Mouse (Mus musculus): ENCODE data around the gene Ppp1r3e. TPM values are rescaled to one million over a fixed set of nuclear protein-coding genes. Genes with fewer than 3 reads are reported as not detected.

Ppp1r3e gene
- polyA plus RNA-seq, 1 experiment from 2014 or later, result 7.2 TPM

DNA sequence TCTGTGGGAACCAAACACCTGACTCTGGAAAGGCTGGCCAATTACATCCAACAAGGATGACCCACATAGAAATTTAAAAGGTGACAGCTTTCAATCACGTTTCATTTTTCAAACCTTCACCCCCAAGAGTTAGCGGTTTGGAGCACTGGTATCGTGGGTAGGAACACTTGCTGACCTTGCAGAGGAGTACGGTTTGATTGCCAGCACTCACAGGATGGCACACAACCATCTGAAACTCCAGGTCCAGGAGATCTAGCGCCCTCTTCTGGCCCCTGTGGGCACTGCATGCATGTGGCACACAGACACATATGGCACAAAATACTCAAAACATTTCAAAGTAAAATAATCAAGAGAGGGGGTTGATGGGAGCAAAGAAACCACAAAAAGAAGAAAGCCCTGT is 10.4 kb downstream of the Ppp1r3e start:
- Histone ChIP-seq H3K27ac (ENCODE audit: low read depth, low read length) (no peak overlapping the region), H3K27me3 (ENCODE audit: control insufficient read depth, insufficient read depth, low read length) (no peaks in the 10 kb centered on the region), H3K36me3 (ENCODE audit: control insufficient read depth, insufficient read depth, low read length) (no peaks in the 10 kb centered on the region), H3K9ac (replicated peaks; ENCODE audit: low read depth, low read length) (no peak overlapping the region), H3K4me1 (ENCODE audit: control insufficient read depth, insufficient read depth, low read length) (peaks cover 3% of the 10 kb centered on the region; the same call in 1 of the 2 replicates), H3K9me3 (ENCODE audit: control insufficient read depth, low read length) (no peaks in the 10 kb centered on the region), H3K4me2 (ENCODE audit: low read depth, low read length) (no peak overlapping the region), H3K4me3 (ENCODE audit: low read depth, low read length) (no peak overlapping the region)
- 66% methylated on average over 5 of the region's 5 CpGs for WGBS
- no peak for ATAC-seq (ENCODE audit: low read depth)

DNA sequence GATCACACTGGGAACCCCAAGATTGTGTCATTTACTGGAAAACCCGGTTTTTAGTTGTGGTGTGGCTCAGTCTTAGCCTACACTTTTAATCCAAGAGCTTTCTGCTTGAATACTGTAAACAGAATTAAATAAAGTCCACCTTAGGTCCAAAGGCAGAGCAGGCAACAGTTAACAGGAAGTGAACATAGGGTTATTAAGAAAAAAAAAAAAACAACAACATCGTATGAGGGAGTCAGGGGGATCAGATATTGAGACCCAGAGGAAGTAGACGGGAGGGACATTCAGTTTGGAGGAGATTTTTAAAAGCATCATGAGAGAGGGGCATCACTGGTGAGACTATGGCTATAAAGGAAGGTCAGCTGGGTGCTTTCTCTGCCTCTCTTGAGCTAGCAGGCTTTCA is 11.1 kb downstream of the Ppp1r3e start:
- ATAC-seq (ENCODE audit: low read depth), result no peak
- H3K36me3 ChIP-seq (ENCODE audit: control insufficient read depth, insufficient read depth, low read length), result no peaks in the 10 kb centered on the region
- H3K27me3 ChIP-seq (ENCODE audit: control insufficient read depth, insufficient read depth, low read length), result no peaks in the 10 kb centered on the region
- H3K27ac ChIP-seq (ENCODE audit: low read depth, low read length), result no peak overlapping the region
- H3K4me1 ChIP-seq (ENCODE audit: control insufficient read depth, insufficient read depth, low read length), result peaks cover 3% of the 10 kb centered on the region; the same call in 1 of the 2 replicates
- H3K9me3 ChIP-seq (ENCODE audit: control insufficient read depth, low read length), result no peaks in the 10 kb centered on the region
- H3K4me3 ChIP-seq (ENCODE audit: low read depth, low read length), result no peak overlapping the region
- no peak overlapping the region for H3K9ac ChIP-seq (replicated peaks; ENCODE audit: low read depth, low read length)
- WGBS, result 72% methylated on average over 3 of the region's 3 CpGs
- H3K4me2 ChIP-seq (ENCODE audit: low read depth, low read length), result no peak overlapping the region

DNA sequence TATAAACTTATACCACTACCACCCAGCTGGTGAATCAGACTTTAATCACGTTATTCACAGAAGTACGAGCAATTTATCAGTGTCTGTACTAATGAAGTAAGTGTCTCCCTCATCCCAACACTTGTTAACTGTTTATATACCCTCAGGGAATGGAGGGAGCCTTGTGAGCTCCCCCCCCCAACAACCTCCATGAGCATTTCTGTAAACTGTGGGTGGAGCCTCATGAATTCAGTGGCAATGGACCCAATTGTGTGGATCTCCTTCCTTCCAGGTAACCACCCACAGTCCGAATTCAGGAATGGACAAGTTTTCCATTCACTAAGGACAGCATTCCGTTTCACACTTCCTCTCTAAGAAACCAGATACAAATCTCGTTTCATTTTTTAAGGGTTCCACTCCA is 11.7 kb downstream of the Ppp1r3e start:
- Histone ChIP-seq H3K27me3 (ENCODE audit: control insufficient read depth, insufficient read depth, low read length) (no peaks in the 10 kb centered on the region), H3K4me3 (ENCODE audit: low read depth, low read length) (no peak overlapping the region), H3K4me1 (ENCODE audit: control insufficient read depth, insufficient read depth, low read length) (peaks cover 3% of the 10 kb centered on the region; the same call in 1 of the 2 replicates), H3K4me2 (ENCODE audit: low read depth, low read length) (no peak overlapping the region), H3K36me3 (ENCODE audit: control insufficient read depth, insufficient read depth, low read length) (no peaks in the 10 kb centered on the region), H3K9ac (replicated peaks; ENCODE audit: low read depth, low read length) (no peak overlapping the region), H3K27ac (ENCODE audit: low read depth, low read length) (no peak overlapping the region), H3K9me3 (ENCODE audit: control insufficient read depth, low read length) (no peaks in the 10 kb centered on the region)
- 87% methylated on average over 5 of the region's 5 CpGs for WGBS
- no peak for ATAC-seq (ENCODE audit: low read depth)

DNA sequence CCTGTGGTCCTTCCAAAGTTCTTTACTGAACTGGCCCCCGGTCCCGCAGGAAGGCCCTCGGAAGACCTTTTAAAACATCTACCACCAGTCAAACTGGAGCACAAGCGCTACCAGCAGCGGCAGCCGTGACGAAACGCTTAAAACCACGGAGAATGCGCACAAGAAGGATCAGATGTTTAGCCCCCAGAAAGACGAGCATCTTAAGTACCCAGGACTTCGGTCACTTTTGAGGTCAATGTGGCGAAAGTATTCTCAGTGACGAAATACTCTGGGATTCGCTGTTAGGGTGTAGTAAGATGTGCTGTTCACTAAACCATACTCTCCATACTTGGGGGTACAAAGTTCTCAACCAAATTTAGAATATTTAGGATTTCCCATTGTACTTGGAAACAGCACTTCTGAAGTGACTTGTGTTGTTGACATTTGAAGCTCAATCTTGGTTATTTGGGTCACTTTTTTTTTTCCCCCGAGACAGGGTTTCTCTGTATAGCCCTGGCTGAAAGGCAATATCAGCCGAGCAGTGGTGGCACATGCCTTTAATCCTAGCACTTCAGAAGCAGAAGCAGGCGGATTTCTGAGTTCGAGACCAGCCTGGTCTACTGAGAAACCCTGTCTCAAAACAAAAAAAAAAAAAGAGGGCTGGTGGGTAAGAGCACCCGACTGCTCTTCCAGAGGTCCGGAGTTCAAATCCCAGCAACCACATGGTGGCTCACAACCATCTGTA is 12.9 kb downstream of the Ppp1r3e start:
- ATAC-seq (ENCODE audit: low read depth), result no peak; the same call in 1 of the 2 replicates
- peak overlapping the region; percentile 44; the same call in 1 of the 2 replicates for H3K27ac ChIP-seq (ENCODE audit: low read depth, low read length)

DNA sequence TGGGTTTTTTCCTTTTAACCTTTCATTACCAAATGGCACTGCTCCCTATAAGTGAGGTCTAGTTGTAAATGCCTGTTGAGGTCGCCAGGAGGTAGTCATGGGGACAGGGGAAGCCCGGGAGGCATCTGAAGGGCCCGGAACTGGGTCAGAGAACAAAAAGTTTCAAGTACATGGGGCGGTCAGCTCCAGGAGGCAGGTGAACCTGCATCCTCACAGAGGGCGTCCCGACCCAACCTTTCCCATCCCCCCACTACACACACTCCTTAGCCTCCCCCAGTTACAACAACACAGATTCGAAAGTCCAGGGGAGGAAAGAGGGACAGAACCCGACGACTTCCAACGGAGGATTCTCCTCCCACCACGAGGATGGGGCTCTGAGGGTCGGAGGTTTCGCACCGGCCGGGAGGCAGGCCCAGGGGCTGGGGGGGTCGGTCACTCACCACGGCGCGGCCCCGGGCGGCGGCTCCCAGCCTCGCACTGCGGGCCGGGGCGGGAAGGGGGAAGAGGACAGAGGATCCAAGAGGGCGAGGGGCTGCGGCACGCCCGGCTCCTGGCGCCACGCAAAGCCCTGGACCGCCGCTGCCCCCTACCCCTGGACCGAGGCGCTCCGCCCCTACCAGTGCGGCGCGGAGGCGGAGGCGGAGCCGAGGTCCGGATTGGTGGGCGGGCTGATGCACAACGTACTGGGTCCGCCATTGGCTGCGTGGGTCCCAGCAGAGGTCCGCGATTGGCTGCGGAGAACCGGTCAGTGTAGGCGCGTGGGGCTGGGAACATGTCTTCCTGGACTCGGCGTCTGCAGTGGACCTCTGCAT is 13.6 kb downstream of the Ppp1r3e start:
- H3K4me3 ChIP-seq (ENCODE audit: low read depth, low read length), result peak overlapping the region; percentile 99
- H3K9me3 ChIP-seq (ENCODE audit: control insufficient read depth, low read length), result no peaks in the 10 kb centered on the region
- H3K9ac ChIP-seq (replicated peaks; ENCODE audit: low read depth, low read length), result peak overlapping the region; percentile 88
- H3K27me3 ChIP-seq (ENCODE audit: control insufficient read depth, insufficient read depth, low read length), result no peaks in the 10 kb centered on the region
- peak; percentile 100 for ATAC-seq (ENCODE audit: low read depth)
- under 1% methylated on average over 48 of the region's 56 CpGs for WGBS
- H3K27ac ChIP-seq (ENCODE audit: low read depth, low read length), result peak overlapping the region; percentile 81
- peaks cover 3% of the 10 kb centered on the region; the same call in 1 of the 2 replicates for H3K4me1 ChIP-seq (ENCODE audit: control insufficient read depth, insufficient read depth, low read length)
- H3K36me3 ChIP-seq (ENCODE audit: control insufficient read depth, insufficient read depth, low read length), result no peaks in the 10 kb centered on the region
- peak overlapping the region; percentile 70 for H3K4me2 ChIP-seq (ENCODE audit: low read depth, low read length)

More for the DNA sequence above, 12.9 kb downstream of the Ppp1r3e start:
- Histone ChIP-seq H3K9me3 (ENCODE audit: control insufficient read depth, low read length) (no peaks in the 10 kb centered on the region), H3K4me2 (ENCODE audit: low read depth, low read length) (peak overlapping the region; percentile 70), H3K9ac (replicated peaks; ENCODE audit: low read depth, low read length) (peak overlapping the region; percentile 88), H3K36me3 (ENCODE audit: control insufficient read depth, insufficient read depth, low read length) (no peaks in the 10 kb centered on the region), H3K4me3 (ENCODE audit: low read depth, low read length) (peak overlapping the region; percentile 99), H3K27me3 (ENCODE audit: control insufficient read depth, insufficient read depth, low read length) (no peaks in the 10 kb centered on the region), H3K4me1 (ENCODE audit: control insufficient read depth, insufficient read depth, low read length) (peaks cover 3% of the 10 kb centered on the region; the same call in 1 of the 2 replicates)
- WGBS, result 19% methylated on average over 21 of the region's 21 CpGs

DNA sequence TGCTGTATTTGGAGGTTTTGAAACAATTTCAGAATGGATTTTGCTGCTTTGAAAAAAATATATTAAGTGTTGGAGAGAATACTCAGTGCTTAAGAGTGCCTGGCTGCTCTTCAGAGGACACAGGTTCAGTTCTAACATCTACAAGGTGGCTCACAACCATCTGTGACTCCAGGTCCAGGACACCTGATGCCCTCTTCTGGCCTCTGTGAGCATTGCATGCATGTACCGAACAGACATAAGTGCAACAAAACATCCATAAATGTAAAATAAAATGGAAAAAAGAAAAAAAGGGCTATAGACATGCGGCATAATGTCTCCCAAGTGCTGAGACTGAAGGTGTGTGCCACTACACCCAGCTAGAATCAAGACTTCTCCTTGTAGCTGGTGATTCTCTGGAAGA is 16.8 kb downstream of the Ppp1r3e start:
- H3K4me3 ChIP-seq (ENCODE audit: low read depth, low read length), result no peak overlapping the region
- WGBS, result 45% methylated on average over 2 of the region's 2 CpGs

DNA sequence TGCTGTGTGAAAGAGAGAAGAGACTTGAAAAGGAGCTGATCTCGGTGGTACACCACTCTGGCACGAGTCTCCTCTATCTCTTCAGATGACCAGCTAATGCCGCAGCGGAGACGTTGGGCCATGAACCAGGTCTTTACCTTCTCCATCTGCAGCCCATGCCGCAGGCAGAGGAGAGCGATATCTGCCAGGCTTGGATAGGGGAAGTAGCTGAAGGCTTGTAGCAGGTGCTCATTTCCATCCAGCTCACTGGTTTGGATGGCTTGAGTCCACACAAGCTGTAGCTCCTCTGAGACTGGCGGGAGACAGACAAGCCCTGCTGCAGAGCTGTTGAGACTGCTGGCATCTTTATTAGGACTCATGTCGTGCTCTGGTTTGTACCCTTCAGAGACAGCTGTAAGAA is 19.5 kb downstream of the Ppp1r3e start:
- 94% methylated on average over 9 of the region's 9 CpGs for WGBS
- Histone ChIP-seq H3K9ac (replicated peaks; ENCODE audit: low read depth, low read length) (no peak overlapping the region), H3K9me3 (ENCODE audit: control insufficient read depth, low read length) (no peaks in the 10 kb centered on the region), H3K36me3 (ENCODE audit: control insufficient read depth, insufficient read depth, low read length) (peaks cover 17% of the 10 kb centered on the region; the same call in 1 of the 2 replicates), H3K27me3 (ENCODE audit: control insufficient read depth, insufficient read depth, low read length) (no peaks in the 10 kb centered on the region), H3K4me3 (ENCODE audit: low read depth, low read length) (no peak overlapping the region), H3K27ac (ENCODE audit: low read depth, low read length) (no peak overlapping the region), H3K4me2 (ENCODE audit: low read depth, low read length) (no peak overlapping the region), H3K4me1 (ENCODE audit: control insufficient read depth, insufficient read depth, low read length) (no peaks in the 10 kb centered on the region)
- no peak for ATAC-seq (ENCODE audit: low read depth)

More for the DNA sequence above, 16.8 kb downstream of the Ppp1r3e start:
- Histone ChIP-seq H3K9me3 (ENCODE audit: control insufficient read depth, low read length) (no peaks in the 10 kb centered on the region), H3K4me1 (ENCODE audit: control insufficient read depth, insufficient read depth, low read length) (peaks cover 3% of the 10 kb centered on the region; the same call in 1 of the 2 replicates), H3K36me3 (ENCODE audit: control insufficient read depth, insufficient read depth, low read length) (peaks cover 11% of the 10 kb centered on the region; the same call in 1 of the 2 replicates), H3K27ac (ENCODE audit: low read depth, low read length) (no peak overlapping the region), H3K27me3 (ENCODE audit: control insufficient read depth, insufficient read depth, low read length) (no peaks in the 10 kb centered on the region), H3K4me2 (ENCODE audit: low read depth, low read length) (no peak overlapping the region), H3K9ac (replicated peaks; ENCODE audit: low read depth, low read length) (no peak overlapping the region)
- no peak for ATAC-seq (ENCODE audit: low read depth)

DNA sequence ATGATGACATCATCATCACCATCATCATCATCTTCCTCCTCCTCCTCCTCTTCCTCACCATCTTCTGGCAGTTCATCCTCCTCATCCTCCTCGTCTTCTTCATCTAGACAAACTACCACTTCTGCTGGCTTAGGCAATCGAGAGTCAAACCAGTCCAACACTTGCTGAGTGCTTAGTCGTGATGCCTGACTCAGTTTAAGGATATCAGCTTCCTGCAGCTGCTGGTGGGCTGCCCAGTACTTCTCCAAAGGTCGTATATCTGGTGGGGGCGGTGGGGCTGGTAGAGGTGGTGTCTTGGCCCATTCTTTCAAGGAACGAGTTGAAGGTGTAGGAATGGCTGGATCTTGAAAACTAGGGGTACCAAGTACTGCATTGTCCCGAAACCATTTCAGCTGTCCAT is 20.6 kb downstream of the Ppp1r3e start:
- Histone ChIP-seq H3K27me3 (ENCODE audit: control insufficient read depth, insufficient read depth, low read length) (no peaks in the 10 kb centered on the region), H3K4me3 (ENCODE audit: low read depth, low read length) (no peak overlapping the region), H3K4me1 (ENCODE audit: control insufficient read depth, insufficient read depth, low read length) (no peaks in the 10 kb centered on the region), H3K27ac (ENCODE audit: low read depth, low read length) (no peak overlapping the region), H3K36me3 (ENCODE audit: control insufficient read depth, insufficient read depth, low read length) (peaks cover 17% of the 10 kb centered on the region; the same call in 1 of the 2 replicates), H3K9ac (replicated peaks; ENCODE audit: low read depth, low read length) (no peak overlapping the region), H3K9me3 (ENCODE audit: control insufficient read depth, low read length) (no peaks in the 10 kb centered on the region), H3K4me2 (ENCODE audit: low read depth, low read length) (no peak overlapping the region)
- ATAC-seq (ENCODE audit: low read depth), result no peak
- 95% methylated on average over 7 of the region's 7 CpGs for WGBS

DNA sequence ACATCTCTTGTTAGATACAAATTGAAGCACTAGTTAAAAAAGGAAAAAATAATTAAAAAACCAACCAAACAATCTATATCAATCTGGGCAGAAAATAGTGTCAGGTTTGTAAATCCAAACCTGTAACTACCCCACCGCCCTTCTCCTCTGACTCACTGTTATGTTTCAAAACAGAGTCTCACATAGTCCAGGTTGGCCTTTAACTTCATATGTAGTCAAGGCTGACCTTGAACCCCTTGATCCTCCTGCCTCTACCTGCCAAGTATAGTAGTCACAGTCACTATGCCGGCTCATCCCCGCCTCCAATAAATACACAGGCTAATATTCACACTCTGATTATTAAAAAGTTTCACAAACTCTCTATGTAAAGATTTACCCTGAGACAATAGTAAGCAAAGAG is 21.6 kb downstream of the Ppp1r3e start:
- Histone ChIP-seq H3K4me1 (ENCODE audit: control insufficient read depth, insufficient read depth, low read length) (no peaks in the 10 kb centered on the region), H3K36me3 (ENCODE audit: control insufficient read depth, insufficient read depth, low read length) (peaks cover 17% of the 10 kb centered on the region; the same call in 1 of the 2 replicates), H3K4me2 (ENCODE audit: low read depth, low read length) (no peak overlapping the region), H3K9me3 (ENCODE audit: control insufficient read depth, low read length) (no peaks in the 10 kb centered on the region), H3K27ac (ENCODE audit: low read depth, low read length) (no peak overlapping the region), H3K27me3 (ENCODE audit: control insufficient read depth, insufficient read depth, low read length) (no peaks in the 10 kb centered on the region), H3K9ac (replicated peaks; ENCODE audit: low read depth, low read length) (no peak overlapping the region), H3K4me3 (ENCODE audit: low read depth, low read length) (no peak overlapping the region)
- no peak for ATAC-seq (ENCODE audit: low read depth)
- 96% methylated on average over 3 of the region's 3 CpGs for WGBS

Data from neural tube, embryonic 14.5 days (tissue).